Mouse (Mus musculus) cortical plate, adult 2 months (tissue): Measurements from ENCODE around the gene Ffar4.

ENCODE experiments used
- CTCF ChIP-seq: fragments of 200-500 bp; IDR thresholded peaks from 2 replicates; pipeline ENCODE4 v1.5.1; 2011; ENCODE audit warnings: mild to moderate bottlenecking, control low read depth, low read length; ENCODE audit not compliant: insufficient read depth; ENCODE audit errors: extremely low read depth
- POLR2A ChIP-seq: fragments of 200-500 bp; IDR thresholded peaks from 2 replicates; pipeline ENCODE4 v1.6.1; 2011; ENCODE audit warnings: mild to moderate bottlenecking, low read length, control low read depth; ENCODE audit not compliant: insufficient read depth; ENCODE audit errors: extremely low read depth

DNA sequence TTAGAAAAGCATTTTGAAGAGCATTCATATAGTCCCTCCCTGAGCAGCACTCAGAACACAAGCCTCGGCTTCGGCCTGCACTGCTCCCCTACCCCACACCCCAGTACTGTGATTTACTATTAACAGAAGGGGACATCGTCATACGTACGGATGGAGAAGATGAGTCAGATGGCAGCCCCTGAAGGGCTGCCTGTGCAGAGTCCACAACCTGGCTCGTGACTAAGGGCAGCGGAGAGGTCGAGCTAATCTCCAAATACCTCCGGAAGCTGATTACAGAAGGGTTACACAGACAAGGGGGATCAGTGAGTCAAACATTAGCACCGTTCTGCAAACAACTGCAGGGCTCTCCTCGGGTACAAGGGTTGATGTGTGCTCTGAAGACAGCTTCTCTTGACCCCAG, 37.1 kb downstream of the Ffar4 start:
- TF ChIP-seq CTCF, result no peak
- no peak for TF ChIP-seq POLR2A
